Mouse (Mus musculus): ENCODE measurements around the gene Pex19. TPM values are rescaled to one million over a fixed set of nuclear protein-coding genes. Genes with fewer than 3 reads are reported as not detected.
A peak's percentile ranks its signal among the peaks of the same experiment; 100 is the strongest.

Gene Pex19
- polyA plus RNA-seq, 1 experiment from 2014 or later: 128 TPM

- Histone ChIP-seq H3K36me3 (ENCODE audit: control insufficient read depth, insufficient read depth, low read length) (peaks cover 62% of the 10 kb centered on the region), H3K4me1 (replicated peaks; ENCODE audit: control insufficient read depth, insufficient read depth, low read length) (no peaks in the 10 kb centered on the region), H3K4me2 (ENCODE audit: low read depth, low read length) (no peak overlapping the region), H3K9ac (ENCODE audit: low read length) (no peak overlapping the region), H3K4me3 (ENCODE audit: low read length) (no peak overlapping the region), H3K27me3 (ENCODE audit: control insufficient read depth, insufficient read depth, low read depth, low read length) (no peaks in the 10 kb centered on the region), H3K9me3 (ENCODE audit: control insufficient read depth, low read length) (no peaks in the 10 kb centered on the region), H3K27ac (ENCODE audit: low read length) (no peak overlapping the region)
- ATAC-seq (ENCODE audit: low read depth): no peak
- 94% methylated on average over 5 of the region's 5 CpGs for WGBS
These were observed 43.3 kb downstream of the Pex19 start for GRCm38 (mm10) chr1:172169809-172170208.

- no peak overlapping the region for H3K27ac ChIP-seq (ENCODE audit: low read length)
- peaks cover 58% of the 10 kb centered on the region for H3K36me3 ChIP-seq (ENCODE audit: control insufficient read depth, insufficient read depth, low read length)
- H3K9me3 ChIP-seq (ENCODE audit: control insufficient read depth, low read length): no peaks in the 10 kb centered on the region
- H3K4me3 ChIP-seq (ENCODE audit: low read length): no peak overlapping the region
- 93% methylated on average over 21 of the region's 21 CpGs for WGBS
- H3K4me1 ChIP-seq (replicated peaks; ENCODE audit: control insufficient read depth, insufficient read depth, low read length): no peaks in the 10 kb centered on the region
- no peaks in the 10 kb centered on the region for H3K27me3 ChIP-seq (ENCODE audit: control insufficient read depth, insufficient read depth, low read depth, low read length)
- no peak overlapping the region for H3K4me2 ChIP-seq (ENCODE audit: low read depth, low read length)
- H3K9ac ChIP-seq (ENCODE audit: low read length): no peak overlapping the region
- ATAC-seq (ENCODE audit: low read depth): no peak
These were observed 45.8 kb downstream of the Pex19 start for GRCm38 (mm10) chr1:172172381-172172780.

GRCm38 (mm10) chr1:172173181-172173580 is 46.6 kb downstream of the Pex19 start:
- H3K36me3 ChIP-seq (ENCODE audit: control insufficient read depth, insufficient read depth, low read length): peaks cover 55% of the 10 kb centered on the region
- no peak overlapping the region for H3K27ac ChIP-seq (ENCODE audit: low read length)
- no peaks in the 10 kb centered on the region for H3K4me1 ChIP-seq (replicated peaks; ENCODE audit: control insufficient read depth, insufficient read depth, low read length)
- H3K4me3 ChIP-seq (ENCODE audit: low read length): no peak overlapping the region
- no peak overlapping the region for H3K4me2 ChIP-seq (ENCODE audit: low read depth, low read length)
- no peaks in the 10 kb centered on the region for H3K9me3 ChIP-seq (ENCODE audit: control insufficient read depth, low read length)
- H3K27me3 ChIP-seq (ENCODE audit: control insufficient read depth, insufficient read depth, low read depth, low read length): no peaks in the 10 kb centered on the region
- WGBS: 80% methylated on average over 5 of the region's 5 CpGs
- ATAC-seq (ENCODE audit: low read depth): no peak
- no peak overlapping the region for H3K9ac ChIP-seq (ENCODE audit: low read length)

GRCm38 (mm10) chr1:172177791-172178190 is 51.2 kb downstream of the Pex19 start:
- no peak overlapping the region for H3K9ac ChIP-seq (ENCODE audit: low read length)
- ATAC-seq (ENCODE audit: low read depth): no peak
- peaks cover 48% of the 10 kb centered on the region for H3K36me3 ChIP-seq (ENCODE audit: control insufficient read depth, insufficient read depth, low read length)
- no peak overlapping the region for H3K27ac ChIP-seq (ENCODE audit: low read length)
- no peak overlapping the region for H3K4me2 ChIP-seq (ENCODE audit: low read depth, low read length)
- no peaks in the 10 kb centered on the region for H3K27me3 ChIP-seq (ENCODE audit: control insufficient read depth, insufficient read depth, low read depth, low read length)
- no peaks in the 10 kb centered on the region for H3K4me1 ChIP-seq (replicated peaks; ENCODE audit: control insufficient read depth, insufficient read depth, low read length)
- H3K9me3 ChIP-seq (ENCODE audit: control insufficient read depth, low read length): no peaks in the 10 kb centered on the region
- WGBS: 78% methylated on average over 7 of the region's 7 CpGs
- no peak overlapping the region for H3K4me3 ChIP-seq (ENCODE audit: low read length)

- Histone ChIP-seq H3K4me2 (ENCODE audit: low read depth, low read length) (no peak overlapping the region), H3K9ac (ENCODE audit: low read length) (no peak overlapping the region), H3K36me3 (ENCODE audit: control insufficient read depth, insufficient read depth, low read length) (peaks cover 40% of the 10 kb centered on the region), H3K9me3 (ENCODE audit: control insufficient read depth, low read length) (no peaks in the 10 kb centered on the region), H3K27me3 (ENCODE audit: control insufficient read depth, insufficient read depth, low read depth, low read length) (no peaks in the 10 kb centered on the region), H3K4me3 (ENCODE audit: low read length) (no peak overlapping the region), H3K27ac (ENCODE audit: low read length) (no peak overlapping the region), H3K4me1 (replicated peaks; ENCODE audit: control insufficient read depth, insufficient read depth, low read length) (no peaks in the 10 kb centered on the region)
- 53% methylated on average over 7 of the region's 7 CpGs for WGBS
- ATAC-seq (ENCODE audit: low read depth): peak; percentile 66
These were observed 52.5 kb downstream of the Pex19 start for GRCm38 (mm10) chr1:172179102-172179501.

GRCm38 (mm10) chr1:172180881-172181280 is 54.3 kb downstream of the Pex19 start:
- no peak overlapping the region for H3K4me2 ChIP-seq (ENCODE audit: low read depth, low read length)
- no peak overlapping the region for H3K9ac ChIP-seq (ENCODE audit: low read length)
- H3K27me3 ChIP-seq (ENCODE audit: control insufficient read depth, insufficient read depth, low read depth, low read length): no peaks in the 10 kb centered on the region
- no peaks in the 10 kb centered on the region for H3K9me3 ChIP-seq (ENCODE audit: control insufficient read depth, low read length)
- no peak overlapping the region for H3K4me3 ChIP-seq (ENCODE audit: low read length)
- H3K36me3 ChIP-seq (ENCODE audit: control insufficient read depth, insufficient read depth, low read length): peaks cover 27% of the 10 kb centered on the region
- no peaks in the 10 kb centered on the region for H3K4me1 ChIP-seq (replicated peaks; ENCODE audit: control insufficient read depth, insufficient read depth, low read length)
- WGBS: 56% methylated on average over 4 of the region's 4 CpGs
- no peak for ATAC-seq (ENCODE audit: low read depth)
- no peak overlapping the region for H3K27ac ChIP-seq (ENCODE audit: low read length)

- WGBS: 88% methylated on average over 3 of the region's 3 CpGs
- Histone ChIP-seq H3K27me3 (ENCODE audit: control insufficient read depth, insufficient read depth, low read depth, low read length) (no peaks in the 10 kb centered on the region), H3K4me1 (replicated peaks; ENCODE audit: control insufficient read depth, insufficient read depth, low read length) (no peaks in the 10 kb centered on the region), H3K36me3 (ENCODE audit: control insufficient read depth, insufficient read depth, low read length) (peaks cover 36% of the 10 kb centered on the region), H3K9ac (ENCODE audit: low read length) (no peak overlapping the region), H3K27ac (ENCODE audit: low read length) (no peak overlapping the region), H3K4me2 (ENCODE audit: low read depth, low read length) (no peak overlapping the region), H3K9me3 (ENCODE audit: control insufficient read depth, low read length) (no peaks in the 10 kb centered on the region), H3K4me3 (ENCODE audit: low read length) (no peak overlapping the region)
- no peak for ATAC-seq (ENCODE audit: low read depth)
These were observed 55.2 kb downstream of the Pex19 start for GRCm38 (mm10) chr1:172181777-172182176.

- H3K4me2 ChIP-seq (ENCODE audit: low read depth, low read length): no peak overlapping the region
- H3K36me3 ChIP-seq (ENCODE audit: control insufficient read depth, insufficient read depth, low read length): peaks cover 46% of the 10 kb centered on the region
- no peak overlapping the region for H3K4me3 ChIP-seq (ENCODE audit: low read length)
- H3K4me1 ChIP-seq (replicated peaks; ENCODE audit: control insufficient read depth, insufficient read depth, low read length): no peaks in the 10 kb centered on the region
- no peak overlapping the region for H3K27ac ChIP-seq (ENCODE audit: low read length)
- no peak for ATAC-seq (ENCODE audit: low read depth)
- WGBS: 91% methylated on average over 6 of the region's 6 CpGs
- H3K9ac ChIP-seq (ENCODE audit: low read length): no peak overlapping the region
- no peaks in the 10 kb centered on the region for H3K9me3 ChIP-seq (ENCODE audit: control insufficient read depth, low read length)
- no peaks in the 10 kb centered on the region for H3K27me3 ChIP-seq (ENCODE audit: control insufficient read depth, insufficient read depth, low read depth, low read length)
These were observed 56.5 kb downstream of the Pex19 start for GRCm38 (mm10) chr1:172183056-172183455.

GRCm38 (mm10) chr1:172183915-172184314 is 57.4 kb downstream of the Pex19 start:
- no peak overlapping the region for H3K9ac ChIP-seq (ENCODE audit: low read length)
- no peaks in the 10 kb centered on the region for H3K27me3 ChIP-seq (ENCODE audit: control insufficient read depth, insufficient read depth, low read depth, low read length)
- no peaks in the 10 kb centered on the region for H3K4me1 ChIP-seq (replicated peaks; ENCODE audit: control insufficient read depth, insufficient read depth, low read length)
- no peak for ATAC-seq (ENCODE audit: low read depth)
- H3K4me2 ChIP-seq (ENCODE audit: low read depth, low read length): no peak overlapping the region
- no peak overlapping the region for H3K4me3 ChIP-seq (ENCODE audit: low read length)
- no peak overlapping the region for H3K27ac ChIP-seq (ENCODE audit: low read length)
- peaks cover 44% of the 10 kb centered on the region for H3K36me3 ChIP-seq (ENCODE audit: control insufficient read depth, insufficient read depth, low read length)
- H3K9me3 ChIP-seq (ENCODE audit: control insufficient read depth, low read length): no peaks in the 10 kb centered on the region

Measured in lung, embryonic 16.5 days (tissue).